Mouse (Mus musculus): ENCODE results near the gene Slfn9. TPM values are rescaled to one million over a fixed set of nuclear protein-coding genes. Genes with fewer than 3 reads are reported as not detected.
"Not testable (repeated sequence)": the region's sequence is repeated elsewhere in the genome, so short reads cannot be mapped to it uniquely, and the experiment has no call there.

Slfn9 gene
- polyA plus RNA-seq, 1 experiment from 2014 or later = 5.0 TPM

GRCm38 (mm10) chr11:82933186-82933585 is 58.4 kb downstream of the Slfn9 start:
- Histone ChIP-seq H3K27ac (ENCODE audit: low read depth, low read length) (no peak overlapping the region), H3K4me1 (replicated peaks; ENCODE audit: control insufficient read depth, insufficient read depth, low read length) (no peaks in the 10 kb centered on the region), H3K9me3 (ENCODE audit: control insufficient read depth) (no peaks in the 10 kb centered on the region), H3K9ac (ENCODE audit: low read depth, low read length) (no peak overlapping the region), H3K27me3 (replicated peaks; ENCODE audit: control insufficient read depth, insufficient read depth, low read length) (peaks cover 46% of the 10 kb centered on the region), H3K4me2 (replicated peaks; ENCODE audit: low read depth) (peak overlapping the region; percentile 91), H3K4me3 (ENCODE audit: low read depth, low read length) (peak overlapping the region; percentile 47), H3K36me3 (ENCODE audit: control insufficient read depth, insufficient read depth) (no peaks in the 10 kb centered on the region)
- 2% methylated on average over 29 of the region's 29 CpGs for WGBS
- no peak for ATAC-seq
- no peak for TF ChIP-seq CTCF (IDR thresholded peaks at IDR 0.05; ENCODE audit: low read depth)

- Histone ChIP-seq H3K4me3 (ENCODE audit: low read depth, low read length) (peak overlapping the region; percentile 47), H3K27me3 (replicated peaks; ENCODE audit: control insufficient read depth, insufficient read depth, low read length) (peaks cover 44% of the 10 kb centered on the region), H3K9ac (ENCODE audit: low read depth, low read length) (peak overlapping the region; percentile 45; the same call in 1 of the 2 replicates), H3K4me2 (replicated peaks; ENCODE audit: low read depth) (peak overlapping the region; percentile 91)
- not testable (repeated sequence) for H3K27ac ChIP-seq (ENCODE audit: low read depth, low read length); ATAC-seq; H3K4me1 ChIP-seq (replicated peaks; ENCODE audit: control insufficient read depth, insufficient read depth, low read length); H3K36me3 ChIP-seq (ENCODE audit: control insufficient read depth, insufficient read depth); H3K9me3 ChIP-seq (ENCODE audit: control insufficient read depth)
- WGBS = 1% methylated on average over 114 of the region's 119 CpGs
These were observed 59.8 kb downstream of the Slfn9 start for GRCm38 (mm10) chr11:82931671-82932450.

GRCm38 (mm10) chr11:82931161-82931560 is 60.5 kb downstream of the Slfn9 start:
- not testable (repeated sequence) for H3K27ac ChIP-seq (ENCODE audit: low read depth, low read length); H3K36me3 ChIP-seq (ENCODE audit: control insufficient read depth, insufficient read depth); ATAC-seq; H3K9me3 ChIP-seq (ENCODE audit: control insufficient read depth); H3K4me1 ChIP-seq (replicated peaks; ENCODE audit: control insufficient read depth, insufficient read depth, low read length)
- 1% methylated on average over 58 of the region's 63 CpGs for WGBS
- Histone ChIP-seq H3K27me3 (replicated peaks; ENCODE audit: control insufficient read depth, insufficient read depth, low read length) (peaks cover 44% of the 10 kb centered on the region), H3K4me3 (ENCODE audit: low read depth, low read length) (peak overlapping the region; percentile 47), H3K4me2 (replicated peaks; ENCODE audit: low read depth) (peak overlapping the region; percentile 91), H3K9ac (ENCODE audit: low read depth, low read length) (peak overlapping the region; percentile 45; the same call in 1 of the 2 replicates)

- Histone ChIP-seq H3K4me3 (ENCODE audit: low read depth, low read length) (peak overlapping the region; percentile 47), H3K27me3 (replicated peaks; ENCODE audit: control insufficient read depth, insufficient read depth, low read length) (peaks cover 41% of the 10 kb centered on the region), H3K4me2 (replicated peaks; ENCODE audit: low read depth) (peak overlapping the region; percentile 91), H3K9ac (ENCODE audit: low read depth, low read length) (0 out of 2 replicates have a peak overlapping the region, but pooled peaks have one; percentile 3)
- H3K9me3 ChIP-seq (ENCODE audit: control insufficient read depth); H3K36me3 ChIP-seq (ENCODE audit: control insufficient read depth, insufficient read depth); ATAC-seq; H3K27ac ChIP-seq (ENCODE audit: low read depth, low read length); H3K4me1 ChIP-seq (replicated peaks; ENCODE audit: control insufficient read depth, insufficient read depth, low read length): not testable (repeated sequence)
- WGBS = 2% methylated on average over 77 of the region's 85 CpGs
These were observed 61.2 kb downstream of the Slfn9 start for GRCm38 (mm10) chr11:82930391-82930955.

- Histone ChIP-seq H3K4me2 (replicated peaks; ENCODE audit: low read depth) (no peak overlapping the region; the same call in 1 of the 2 replicates), H3K4me1 (replicated peaks; ENCODE audit: control insufficient read depth, insufficient read depth, low read length) (no peaks in the 10 kb centered on the region), H3K27ac (ENCODE audit: low read depth, low read length) (no peak overlapping the region), H3K9me3 (ENCODE audit: control insufficient read depth) (no peaks in the 10 kb centered on the region), H3K27me3 (replicated peaks; ENCODE audit: control insufficient read depth, insufficient read depth, low read length) (peaks cover 42% of the 10 kb centered on the region), H3K36me3 (ENCODE audit: control insufficient read depth, insufficient read depth) (no peaks in the 10 kb centered on the region), H3K4me3 (ENCODE audit: low read depth, low read length) (no peak overlapping the region), H3K9ac (ENCODE audit: low read depth, low read length) (no peak overlapping the region)
- TF ChIP-seq CTCF (IDR thresholded peaks at IDR 0.05; ENCODE audit: low read depth) = no peak
- WGBS = 35% methylated on average over 3 of the region's 3 CpGs
- no peak for ATAC-seq
These were observed 62.0 kb downstream of the Slfn9 start for GRCm38 (mm10) chr11:82929633-82929950.

- peaks cover 37% of the 10 kb centered on the region for H3K27me3 ChIP-seq (replicated peaks; ENCODE audit: control insufficient read depth, insufficient read depth, low read length)
- no peaks in the 10 kb centered on the region for H3K4me1 ChIP-seq (replicated peaks; ENCODE audit: control insufficient read depth, insufficient read depth, low read length)
- no peaks in the 10 kb centered on the region for H3K36me3 ChIP-seq (ENCODE audit: control insufficient read depth, insufficient read depth)
- no peak overlapping the region for H3K27ac ChIP-seq (ENCODE audit: low read depth, low read length)
- H3K9me3 ChIP-seq (ENCODE audit: control insufficient read depth) = no peaks in the 10 kb centered on the region
- H3K4me3 ChIP-seq (ENCODE audit: low read depth, low read length) = no peak overlapping the region
- WGBS = 37% methylated on average over 20 of the region's 20 CpGs
- ATAC-seq = no peak
- no peak for TF ChIP-seq CTCF (IDR thresholded peaks at IDR 0.05; ENCODE audit: low read depth)
- no peak overlapping the region for H3K4me2 ChIP-seq (replicated peaks; ENCODE audit: low read depth)
- no peak overlapping the region for H3K9ac ChIP-seq (ENCODE audit: low read depth, low read length)
These were observed 62.6 kb downstream of the Slfn9 start for GRCm38 (mm10) chr11:82928897-82929632.

Small RNA genes lying within 50 kb of the gene (microRNA-seq; reads per million reads assigned to microRNA genes)
- gene Gm27598 (not detected), gene Mir7679 (not detected)

Other genes starting within 250 kb of the Slfn9 start
- gene Cct6b, start 227.5 kb downstream of the Slfn9 start, polyA plus RNA-seq (2015; fragmentation: Nextera tagmentation; extraction: Ambion mirVana) = 0.27 and 0.29 TPM in 2 replicates
- 19.5 and 21.1 TPM in 2 replicates for gene Zfp830, start 227.5 kb downstream of the Slfn9 start, polyA plus RNA-seq (2015; fragmentation: Nextera tagmentation; extraction: Ambion mirVana)
- 8.4 and 9.2 TPM in 2 replicates for gene Lig3, start 210.7 kb downstream of the Slfn9 start, polyA plus RNA-seq (2015; fragmentation: Nextera tagmentation; extraction: Ambion mirVana)
- gene Rffl, start 120.6 kb downstream of the Slfn9 start, polyA plus RNA-seq (2015; fragmentation: Nextera tagmentation; extraction: Ambion mirVana) = 9.7 and 9.8 TPM in 2 replicates
- gene Rad51d, start 101.2 kb downstream of the Slfn9 start, polyA plus RNA-seq (2015; fragmentation: Nextera tagmentation; extraction: Ambion mirVana) = 9.1 and 9.7 TPM in 2 replicates
- gene Fndc8, start 99.7 kb downstream of the Slfn9 start, polyA plus RNA-seq (2015; fragmentation: Nextera tagmentation; extraction: Ambion mirVana) = 0.09 and 0.16 TPM in 2 replicates
- gene Nle1, start 83.4 kb downstream of the Slfn9 start, polyA plus RNA-seq (2015; fragmentation: Nextera tagmentation; extraction: Ambion mirVana) = 8.0 and 10.2 TPM in 2 replicates
- gene Unc45b, start 81.3 kb downstream of the Slfn9 start, polyA plus RNA-seq (2015; fragmentation: Nextera tagmentation; extraction: Ambion mirVana) = 1.6 and 1.9 TPM in 2 replicates
- 3.7 and 3.9 TPM in 2 replicates for gene Slfn5, start 40.5 kb downstream of the Slfn9 start, polyA plus RNA-seq (2015; fragmentation: Nextera tagmentation; extraction: Ambion mirVana)
- gene Slfn8, start 29.0 kb upstream of the Slfn9 start, polyA plus RNA-seq (2015; fragmentation: Nextera tagmentation; extraction: Ambion mirVana) = 0.25 and 0.30 TPM in 2 replicates
- 21.0 and 21.5 TPM in 2 replicates for gene Slfn2, start 73.3 kb upstream of the Slfn9 start, polyA plus RNA-seq (2015; fragmentation: Nextera tagmentation; extraction: Ambion mirVana)
- 0.51 and 0.53 TPM in 2 replicates for gene Slfn1, start 125.0 kb upstream of the Slfn9 start, polyA plus RNA-seq (2015; fragmentation: Nextera tagmentation; extraction: Ambion mirVana)
- gene Slfn4, start 183.4 kb upstream of the Slfn9 start, polyA plus RNA-seq (2015; fragmentation: Nextera tagmentation; extraction: Ambion mirVana) = 1.3 and 1.9 TPM in 2 replicates
- 0.59 and 0.82 TPM in 2 replicates for gene Slfn3, start 199.5 kb upstream of the Slfn9 start, polyA plus RNA-seq (2015; fragmentation: Nextera tagmentation; extraction: Ambion mirVana)